Mouse (Mus musculus): ENCODE data around the gene Rundc3a. TPM values are rescaled to one million over a fixed set of nuclear protein-coding genes. Genes with fewer than 3 reads are reported as not detected.
"Not testable (repeated sequence)": the region's sequence is repeated elsewhere in the genome, so short reads cannot be mapped to it uniquely, and the experiment has no call there.

The Rundc3a gene
- polyA plus RNA-seq, 1 experiment from 2014 or later = 5.3 TPM

DNA sequence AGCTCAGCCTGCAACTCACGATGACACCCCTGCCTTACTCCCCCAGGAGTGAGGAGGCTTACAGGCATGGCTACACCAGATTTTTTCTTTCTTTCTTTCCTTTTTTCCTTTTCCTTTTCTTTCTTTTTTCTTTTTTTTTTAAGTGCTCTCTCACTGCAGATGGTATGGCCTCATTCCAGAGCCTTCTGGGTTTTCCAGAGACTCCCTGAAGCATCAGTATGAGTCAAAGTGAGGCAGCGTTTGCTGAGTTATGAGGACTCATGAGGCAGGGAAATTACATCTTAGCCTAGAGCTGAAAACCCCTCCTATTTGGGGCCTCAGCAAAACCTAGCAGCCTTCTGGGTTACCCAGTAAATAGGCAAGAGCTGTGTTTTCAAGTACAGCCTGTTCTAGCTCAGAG, 8.8 kb upstream of the Rundc3a start:
- no peak overlapping the region for H3K27ac ChIP-seq (ENCODE audit: low read depth, low read length)
- no peak for ATAC-seq
- H3K27me3 ChIP-seq (replicated peaks; ENCODE audit: control insufficient read depth, insufficient read depth, low read length) = no peaks in the 10 kb centered on the region
- no peak overlapping the region for H3K4me3 ChIP-seq (ENCODE audit: low read depth, low read length)
- no peak overlapping the region for H3K9ac ChIP-seq (ENCODE audit: low read depth, low read length)
- no peaks in the 10 kb centered on the region for H3K36me3 ChIP-seq (ENCODE audit: control insufficient read depth, insufficient read depth)
- H3K4me1 ChIP-seq (replicated peaks; ENCODE audit: control insufficient read depth, insufficient read depth, low read length) = no peaks in the 10 kb centered on the region
- H3K4me2 ChIP-seq (replicated peaks; ENCODE audit: low read depth) = no peak overlapping the region
- no peaks in the 10 kb centered on the region for H3K9me3 ChIP-seq (ENCODE audit: control insufficient read depth)
- WGBS = 69% methylated on average over 2 of the region's 2 CpGs
- TF ChIP-seq CTCF (IDR thresholded peaks at IDR 0.05; ENCODE audit: low read depth) = no peak

DNA sequence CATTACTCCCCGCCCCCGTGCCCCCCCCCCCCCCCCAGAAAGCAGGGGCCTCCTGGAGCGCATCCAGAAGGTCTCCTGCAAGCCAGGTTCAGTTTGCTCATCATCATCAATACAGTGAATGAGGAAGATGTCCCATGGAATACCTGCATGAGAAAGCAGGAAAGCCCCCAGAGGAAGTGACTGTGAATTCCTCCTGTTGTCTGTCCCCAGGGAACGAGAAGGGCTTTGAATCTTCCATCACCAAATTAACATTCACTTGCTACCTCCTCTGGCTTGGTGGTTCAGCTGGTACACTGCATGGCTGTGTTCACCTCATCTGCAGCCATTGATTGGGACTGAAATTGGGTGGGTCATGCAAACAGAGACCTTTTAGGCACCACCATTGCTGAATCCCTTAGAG, 8.1 kb upstream of the Rundc3a start:
- Histone ChIP-seq H3K4me2 (replicated peaks; ENCODE audit: low read depth) (no peak overlapping the region), H3K36me3 (ENCODE audit: control insufficient read depth, insufficient read depth) (no peaks in the 10 kb centered on the region), H3K4me1 (replicated peaks; ENCODE audit: control insufficient read depth, insufficient read depth, low read length) (no peaks in the 10 kb centered on the region), H3K9me3 (ENCODE audit: control insufficient read depth) (no peaks in the 10 kb centered on the region), H3K27ac (ENCODE audit: low read depth, low read length) (no peak overlapping the region), H3K27me3 (replicated peaks; ENCODE audit: control insufficient read depth, insufficient read depth, low read length) (no peaks in the 10 kb centered on the region), H3K4me3 (ENCODE audit: low read depth, low read length) (no peak overlapping the region), H3K9ac (ENCODE audit: low read depth, low read length) (no peak overlapping the region)
- TF ChIP-seq CTCF (IDR thresholded peaks at IDR 0.05; ENCODE audit: low read depth) = no peak
- no peak for ATAC-seq
- WGBS = 54% methylated on average over 3 of the region's 4 CpGs

DNA sequence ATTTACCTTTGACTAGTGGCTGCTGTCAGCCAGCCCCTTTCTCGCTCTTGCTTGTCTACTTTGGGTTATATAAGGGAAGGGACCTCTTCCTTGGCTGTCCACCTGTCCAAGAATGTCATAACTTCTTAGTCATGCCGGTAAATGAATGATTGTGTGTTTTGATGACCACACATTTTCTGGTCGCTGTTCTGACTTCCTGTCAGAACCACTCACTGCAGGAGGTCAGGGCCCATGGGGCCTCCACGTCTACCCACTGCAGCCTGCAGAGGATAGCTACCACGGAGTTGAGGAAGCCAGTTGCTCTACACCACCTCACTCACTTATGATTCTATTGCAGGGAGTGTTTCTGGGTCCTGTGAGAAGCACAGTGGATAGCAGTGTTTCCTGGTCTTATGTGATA, 7.1 kb upstream of the Rundc3a start:
- ATAC-seq = no peak
- no peak for TF ChIP-seq CTCF (IDR thresholded peaks at IDR 0.05; ENCODE audit: low read depth)
- no peaks in the 10 kb centered on the region for H3K36me3 ChIP-seq (ENCODE audit: control insufficient read depth, insufficient read depth)
- H3K4me2 ChIP-seq (replicated peaks; ENCODE audit: low read depth) = no peak overlapping the region
- H3K4me3 ChIP-seq (ENCODE audit: low read depth, low read length) = no peak overlapping the region
- no peaks in the 10 kb centered on the region for H3K9me3 ChIP-seq (ENCODE audit: control insufficient read depth)
- WGBS = 52% methylated on average over 5 of the region's 5 CpGs
- no peak overlapping the region for H3K27ac ChIP-seq (ENCODE audit: low read depth, low read length)
- H3K9ac ChIP-seq (ENCODE audit: low read depth, low read length) = no peak overlapping the region
- H3K27me3 ChIP-seq (replicated peaks; ENCODE audit: control insufficient read depth, insufficient read depth, low read length) = no peaks in the 10 kb centered on the region
- no peaks in the 10 kb centered on the region for H3K4me1 ChIP-seq (replicated peaks; ENCODE audit: control insufficient read depth, insufficient read depth, low read length)

DNA sequence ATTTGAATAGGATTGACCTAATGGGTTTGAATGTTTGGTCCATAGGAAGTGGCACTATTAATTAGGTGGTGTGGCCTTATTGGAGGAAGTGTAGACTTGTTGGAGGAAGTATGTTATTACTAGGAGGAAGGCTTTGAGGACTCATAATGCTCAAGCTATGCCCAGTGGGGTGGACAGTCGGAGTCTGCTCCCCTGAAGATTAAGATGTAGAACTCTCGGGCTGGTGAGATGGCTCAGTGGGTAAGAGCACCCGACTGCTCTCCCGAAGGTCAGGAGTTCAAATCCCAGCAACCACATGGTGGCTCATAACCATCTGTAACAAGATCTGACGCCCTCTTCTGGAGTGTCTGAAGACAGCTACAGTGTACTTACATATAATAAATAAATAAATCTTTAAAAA, 3.8 kb upstream of the Rundc3a start:
- peaks cover 11% of the 10 kb centered on the region for H3K4me1 ChIP-seq (replicated peaks; ENCODE audit: control insufficient read depth, insufficient read depth, low read length)
- WGBS = 84% methylated on average over 4 of the region's 5 CpGs
- not testable (repeated sequence) for H3K4me2 ChIP-seq (replicated peaks; ENCODE audit: low read depth); H3K36me3 ChIP-seq (ENCODE audit: control insufficient read depth, insufficient read depth); H3K9ac ChIP-seq (ENCODE audit: low read depth, low read length); H3K9me3 ChIP-seq (ENCODE audit: control insufficient read depth); H3K27ac ChIP-seq (ENCODE audit: low read depth, low read length); ATAC-seq; H3K4me3 ChIP-seq (ENCODE audit: low read depth, low read length); H3K27me3 ChIP-seq (replicated peaks; ENCODE audit: control insufficient read depth, insufficient read depth, low read length)

DNA sequence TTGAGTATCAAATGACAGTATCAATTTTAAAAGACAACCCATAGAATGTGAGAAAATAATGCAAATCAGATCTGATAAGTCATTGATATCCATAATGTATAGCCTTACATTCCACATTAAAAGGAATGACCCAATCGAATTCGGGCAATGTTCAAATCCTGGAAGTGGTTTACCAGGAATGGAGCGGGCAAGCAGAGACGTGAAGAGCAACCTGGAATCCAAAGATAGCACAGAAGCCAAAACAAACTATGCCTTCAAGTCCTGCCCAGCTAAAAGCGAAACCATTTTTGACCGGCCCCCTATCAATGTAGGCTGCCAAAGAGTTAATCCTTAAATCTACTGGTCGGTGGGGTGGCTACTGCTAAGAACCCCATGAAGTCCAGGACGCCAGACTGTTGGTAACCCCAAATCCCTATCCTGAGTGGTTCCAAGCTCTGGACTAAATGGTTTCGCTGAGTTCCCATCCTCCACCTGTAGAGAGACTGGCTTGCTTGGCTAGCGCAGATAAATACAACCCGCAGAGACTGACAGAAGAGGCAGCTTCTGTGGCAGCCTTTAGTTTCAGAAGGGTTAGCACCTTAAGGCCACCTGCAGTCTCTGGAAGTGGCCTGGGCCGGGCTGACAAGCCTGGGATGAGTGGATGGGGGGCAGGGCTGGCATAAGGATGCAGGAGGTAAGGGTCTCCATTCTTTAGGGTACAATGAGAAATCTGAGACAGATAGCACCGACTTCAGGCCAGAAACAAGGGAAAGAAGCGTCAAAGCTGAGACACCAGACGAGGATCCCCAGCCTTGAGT, 564 bp upstream of the Rundc3a start:
- no peak for TF ChIP-seq CTCF (IDR thresholded peaks at IDR 0.05; ENCODE audit: low read depth)
- Histone ChIP-seq H3K27me3 (replicated peaks; ENCODE audit: control insufficient read depth, insufficient read depth, low read length) (0 out of 2 replicates have a peak, but pooled peaks cover 6% of the 10 kb centered on the region), H3K9me3 (ENCODE audit: control insufficient read depth) (no peaks in the 10 kb centered on the region), H3K27ac (ENCODE audit: low read depth, low read length) (no peak overlapping the region), H3K4me2 (replicated peaks; ENCODE audit: low read depth) (peak overlapping the region; percentile 76), H3K4me3 (ENCODE audit: low read depth, low read length) (peak overlapping the region; percentile 36), H3K9ac (ENCODE audit: low read depth, low read length) (no peak overlapping the region), H3K36me3 (ENCODE audit: control insufficient read depth, insufficient read depth) (no peaks in the 10 kb centered on the region), H3K4me1 (replicated peaks; ENCODE audit: control insufficient read depth, insufficient read depth, low read length) (peaks cover 12% of the 10 kb centered on the region)
- peak; percentile 11; the same call in 1 of the 2 replicates for ATAC-seq
- WGBS = 18% methylated on average over 15 of the region's 15 CpGs

DNA sequence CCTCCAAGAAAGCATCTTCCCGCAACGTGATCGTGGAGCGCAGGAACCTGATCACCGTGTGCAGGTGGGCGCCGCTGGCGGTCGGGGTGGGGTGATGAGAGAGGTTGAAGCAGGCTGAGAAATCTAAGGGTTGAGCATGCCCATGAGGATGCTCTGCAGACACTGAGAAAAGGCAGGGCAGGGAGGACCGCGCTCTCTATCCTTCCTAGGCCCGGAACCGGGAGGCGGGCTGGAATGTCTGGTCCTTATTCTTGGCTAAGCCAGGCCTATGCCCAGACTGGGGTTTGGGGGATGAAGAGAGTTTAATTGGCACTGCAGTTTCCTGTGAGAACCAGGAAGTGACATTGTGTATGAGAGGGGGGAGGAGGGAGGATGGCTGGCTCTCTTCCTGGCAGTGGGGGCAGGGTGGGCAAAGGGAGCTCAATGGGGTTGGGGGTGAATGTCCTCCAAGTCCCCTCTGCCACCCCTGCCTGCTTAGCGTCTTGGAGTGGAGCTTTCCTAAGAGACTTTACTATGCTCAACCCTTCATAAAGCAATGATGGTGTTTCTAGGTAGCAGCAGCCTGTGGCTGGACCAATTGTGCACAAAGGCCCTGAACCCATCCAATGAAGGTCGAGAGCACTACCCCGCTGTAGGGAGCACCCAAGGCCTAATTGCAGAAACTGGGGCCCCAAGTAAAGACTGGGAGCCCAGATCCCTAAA, 667 bp downstream of the Rundc3a start:
- peaks cover 12% of the 10 kb centered on the region for H3K4me1 ChIP-seq (replicated peaks; ENCODE audit: control insufficient read depth, insufficient read depth, low read length)
- H3K27ac ChIP-seq (ENCODE audit: low read depth, low read length) = no peak overlapping the region
- H3K4me2 ChIP-seq (replicated peaks; ENCODE audit: low read depth) = peak overlapping the region; percentile 76
- H3K9ac ChIP-seq (ENCODE audit: low read depth, low read length) = peak overlapping the region; percentile 31; the same call in 1 of the 2 replicates
- H3K36me3 ChIP-seq (ENCODE audit: control insufficient read depth, insufficient read depth) = no peaks in the 10 kb centered on the region
- peak overlapping the region; percentile 36 for H3K4me3 ChIP-seq (ENCODE audit: low read depth, low read length)
- 10% methylated on average over 16 of the region's 17 CpGs for WGBS
- peaks cover 7% of the 10 kb centered on the region; the same call in 1 of the 2 replicates for H3K27me3 ChIP-seq (replicated peaks; ENCODE audit: control insufficient read depth, insufficient read depth, low read length)
- H3K9me3 ChIP-seq (ENCODE audit: control insufficient read depth) = no peaks in the 10 kb centered on the region
- TF ChIP-seq CTCF (IDR thresholded peaks at IDR 0.05; ENCODE audit: low read depth) = no peak
- peak; percentile 12; the same call in 1 of the 2 replicates for ATAC-seq

All from intestine, postnatal 0 days (tissue).